Comparison of ENCODE assay signal across 8 mouse cellular contexts in genomic region chr4:43657146-43657545, GRCm38 (mm10). TPM values are rescaled to one million over a fixed set of nuclear protein-coding genes. Genes with fewer than 3 reads are reported as not detected.
DNase-seq lines count a peak whose midpoint lies in the region; ATAC-seq and TF ChIP-seq lines count a peak whose summit lies in the region.

No protein-coding gene starts in this region.

- peaks cover 29% of the 10 kb centered on the region for H3K27me3 ChIP-seq in forebrain, embryonic 10.5 days (ENCODE audit: poor library complexity, severe bottlenecking)
- peaks cover 37% of the 10 kb centered on the region for H3K27me3 ChIP-seq in liver, embryonic 13.5 days

- peak overlapping the region; percentile 97 for H3K4me3 ChIP-seq in gastrocnemius, adult 2 months
- H3K4me3 ChIP-seq in forebrain, embryonic 10.5 days: peak overlapping the region; percentile 68
- H3K4me3 ChIP-seq in liver, embryonic 13.5 days (replicated peaks): peak overlapping the region; percentile 86

- peak overlapping the region; percentile 96 for H3K27ac ChIP-seq in gastrocnemius, adult 2 months
- peak overlapping the region; percentile 30; the same call in 1 of the 2 replicates for H3K27ac ChIP-seq in forebrain, embryonic 10.5 days
- no peak overlapping the region for H3K27ac ChIP-seq in liver, embryonic 13.5 days

- no peak for TF ChIP-seq CTCF in gastrocnemius, adult 2 months (IDR thresholded peaks at IDR 0.05)

- intact Hi-C loops in gastrocnemius, adult 2 months (cut with DNase I): loop anchor here (5.0 kb wide), 1 partner anchor 95 kb away; the partner anchor contains the start of genes Creb3 and Tln1

- H3K4me2 ChIP-seq in liver, embryonic 13.5 days: peak overlapping the region; percentile 90

- DNase-seq in gastrocnemius, adult 2 months: no peak
- no peak for DNase-seq in gastrocnemius, postnatal 25 days
- DNase-seq in B cell, adult 2 months: peak; percentile 16 to 17
- DNase-seq in forebrain, embryonic 10.5 days (ENCODE audit: extremely low spot score, low spot score): no peak
- DNase-seq in liver, embryonic 13.5 days: no peak
- no peak for DNase-seq in MN1 (ENCODE audit: low spot score)
- no peak for DNase-seq in layer of hippocampus, adult 8-10 months (ENCODE audit: low spot score in 2 of 2)
- DNase-seq in lung, postnatal 14 days: no peak

- H3K4me1 ChIP-seq in forebrain, embryonic 10.5 days: peaks cover 33% of the 10 kb centered on the region
- H3K4me1 ChIP-seq in liver, embryonic 13.5 days (replicated peaks): peaks cover 33% of the 10 kb centered on the region

- no peaks in the 10 kb centered on the region for H3K36me3 ChIP-seq in forebrain, embryonic 10.5 days (replicated peaks)
- no peaks in the 10 kb centered on the region for H3K36me3 ChIP-seq in liver, embryonic 13.5 days

- 64% methylated on average over 4 of the region's 4 CpGs for WGBS in forebrain, embryonic 10.5 days
- WGBS in liver, embryonic 13.5 days (ENCODE audit: insufficient replicate concordance): 57% methylated on average over 4 of the region's 4 CpGs

- H3K9me3 ChIP-seq in forebrain, embryonic 10.5 days: no peaks in the 10 kb centered on the region
- H3K9me3 ChIP-seq in liver, embryonic 13.5 days (replicated peaks): no peaks in the 10 kb centered on the region

- H3K9ac ChIP-seq in liver, embryonic 13.5 days: 0 out of 2 replicates have a peak overlapping the region, but pooled peaks have one; percentile 84

- no peak for ATAC-seq in liver, embryonic 13.5 days (ENCODE audit: low read depth)

RNA-seq across cellular contexts. Expression of gene Hint2, which starts 0.9 kb away (rescaled TPM):
- total RNA-seq in gastrocnemius, adult 2 months (2021): 10 to 100 TPM; 35.8 to 47.9 TPM
- total RNA-seq in gastrocnemius, postnatal 25 days (2021): 10 to 100 TPM; 37.5 to 39.6 TPM
- 66.0 and 69.7 TPM in 2 replicates for polyA plus RNA-seq in forebrain, embryonic 10.5 days (2016; fragmentation: Nextera tagmentation; extraction: Ambion mirVana)
- polyA plus RNA-seq in liver, embryonic 13.5 days (2015; fragmentation: Nextera tagmentation; extraction: Ambion mirVana): 66.4 and 66.9 TPM in 2 replicates
- 10 to 100 TPM; 25.3 to 39.2 (median 37.6) TPM for total RNA-seq in layer of hippocampus, adult 8-10 months (2022)

RNA-seq across cellular contexts. Expression of gene Spag8, which starts 3.8 kb away (rescaled TPM):
- under 1 TPM in 1 of 2 experiments, not detected in 1; 0.31 TPM for total RNA-seq in gastrocnemius, adult 2 months (2021)
- total RNA-seq in gastrocnemius, postnatal 25 days (2021): under 1 TPM in 1 of 2 experiments, not detected in 1; 0.33 TPM
- 1.9 and 2.9 TPM in 2 replicates for polyA plus RNA-seq in forebrain, embryonic 10.5 days (2016; fragmentation: Nextera tagmentation; extraction: Ambion mirVana)
- 0.10 and 0.12 TPM in 2 replicates for polyA plus RNA-seq in liver, embryonic 13.5 days (2015; fragmentation: Nextera tagmentation; extraction: Ambion mirVana)
- 1 to 10 TPM; 1.5 to 2.7 (median 2.0) TPM for total RNA-seq in layer of hippocampus, adult 8-10 months (2022)

RNA-seq across cellular contexts. Expression of gene Tmem8b, which starts 11.6 kb away (rescaled TPM):
- 10 to 100 TPM in 1 of 2 experiments, 1 to 10 TPM in 1; 8.4 to 14.9 TPM for total RNA-seq in gastrocnemius, adult 2 months (2021)
- total RNA-seq in gastrocnemius, postnatal 25 days (2021): 10 to 100 TPM; 10.7 to 12.1 TPM
- polyA plus RNA-seq in forebrain, embryonic 10.5 days (2016; fragmentation: Nextera tagmentation; extraction: Ambion mirVana): 4.2 and 4.3 TPM in 2 replicates
- 0.19 and 0.23 TPM in 2 replicates for polyA plus RNA-seq in liver, embryonic 13.5 days (2015; fragmentation: Nextera tagmentation; extraction: Ambion mirVana)
- 10 to 100 TPM; 66.0 to 71.0 (median 68.4) TPM for total RNA-seq in layer of hippocampus, adult 8-10 months (2022)

RNA-seq across cellular contexts. Expression of gene Fam221b, which starts 11.8 kb away (rescaled TPM):
- total RNA-seq in gastrocnemius, adult 2 months (2021): under 1 TPM; 0.08 to 0.15 TPM
- total RNA-seq in gastrocnemius, postnatal 25 days (2021): under 1 TPM in 1 of 2 experiments, not detected in 1; 0.13 TPM
- 1.6 and 1.7 TPM in 2 replicates for polyA plus RNA-seq in forebrain, embryonic 10.5 days (2016; fragmentation: Nextera tagmentation; extraction: Ambion mirVana)
- 1.3 and 1.8 TPM in 2 replicates for polyA plus RNA-seq in liver, embryonic 13.5 days (2015; fragmentation: Nextera tagmentation; extraction: Ambion mirVana)
- 1 to 10 TPM in 3 of 4 experiments, under 1 TPM in 1; 0.84 to 1.5 (median 1.1) TPM for total RNA-seq in layer of hippocampus, adult 8-10 months (2022)

RNA-seq across cellular contexts. Expression of gene Npr2, which starts 25.4 kb away (rescaled TPM):
- total RNA-seq in gastrocnemius, adult 2 months (2021): 10 to 100 TPM; 32.4 to 51.4 TPM
- total RNA-seq in gastrocnemius, postnatal 25 days (2021): 10 to 100 TPM; 32.5 to 36.6 TPM
- 5.4 and 6.2 TPM in 2 replicates for polyA plus RNA-seq in forebrain, embryonic 10.5 days (2016; fragmentation: Nextera tagmentation; extraction: Ambion mirVana)
- polyA plus RNA-seq in liver, embryonic 13.5 days (2015; fragmentation: Nextera tagmentation; extraction: Ambion mirVana): 0.80 and 0.89 TPM in 2 replicates
- total RNA-seq in layer of hippocampus, adult 8-10 months (2022): 10 to 100 TPM; 54.6 to 68.4 (median 59.4) TPM

Comparison
In these comparisons a context has a peak if more than half of its experiments do, and no peak if none do; other contexts are left out.
1. DNase-seq: peak in B cell, adult 2 months (2 of 2); none in gastrocnemius, adult 2 months (single experiment), gastrocnemius, postnatal 25 days (single experiment), forebrain, embryonic 10.5 days (single experiment), liver, embryonic 13.5 days (single experiment), MN1 (single experiment), layer of hippocampus, adult 8-10 months (0 of 2) and lung, postnatal 14 days (single experiment).
2. RNA of gene Tmem8b, which starts 11.6 kb away (total RNA-seq): 66.0 to 71.0 TPM in layer of hippocampus, adult 8-10 months; 8.4 to 14.9 TPM in gastrocnemius, adult 2 months and 10.7 to 12.1 TPM in gastrocnemius, postnatal 25 days; every median in the first group is over 4 times any median in the second.
3. Peak in every context shown above with its lines, with median percentiles within 50 percentile points of each other: H3K4me3 ChIP-seq.